Mouse (Mus musculus): ENCODE measurements at regions not wholly inside any gene's neighbourhood (a gene's known extent, or its start where the extent isn't known, plus 50 kb on each side); places are given as distances from the start of the nearest gene placed in this dataset.

DNA sequence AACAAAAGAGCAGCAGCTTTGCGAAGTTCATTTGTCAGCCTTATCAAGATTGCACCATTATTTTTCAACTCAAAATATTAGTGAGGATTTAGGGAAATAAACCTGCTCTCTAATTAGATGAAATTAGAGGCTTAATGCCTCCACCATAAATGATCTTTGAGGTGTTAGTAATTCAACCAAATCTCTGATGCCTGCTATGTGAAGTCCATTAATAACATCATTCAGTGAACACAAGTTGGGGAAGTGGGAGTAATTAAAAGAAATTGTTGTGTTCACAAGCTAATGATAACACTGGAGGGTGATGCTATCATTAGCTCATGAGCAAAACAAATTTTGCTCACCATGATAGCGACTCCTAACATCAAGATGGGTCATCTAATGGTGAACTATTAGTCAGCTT, 246.0 kb downstream of the Ttc6 start:
- no peak for DNase-seq (ENCODE audit: low spot score in 2 of 2)

DNA sequence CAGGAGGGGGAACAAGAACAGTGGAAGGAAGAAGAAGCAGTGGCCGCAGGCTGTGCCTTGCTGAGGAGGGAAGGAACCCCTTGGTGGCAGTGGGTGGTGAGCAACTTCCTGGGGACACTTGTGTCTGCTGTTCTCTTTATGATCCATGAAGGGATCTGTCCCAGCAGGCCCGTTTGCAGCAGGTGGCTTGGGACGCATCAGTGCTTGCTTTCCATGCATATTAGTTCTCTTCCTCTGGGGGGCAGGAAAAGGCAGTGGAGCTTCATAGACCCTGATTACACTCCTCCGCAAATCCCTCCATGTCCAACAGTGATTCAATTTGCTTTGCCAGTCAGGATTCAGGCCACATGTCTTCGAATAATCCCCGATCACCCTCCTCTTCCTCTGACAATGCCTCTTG, 259.9 kb downstream of the Ttc6 start:
- DNase-seq (ENCODE audit: low spot score in 2 of 2), result no peak

- DNase-seq (ENCODE audit: low spot score in 2 of 2), result peak in 1 of 2 experiments; percentile 28
These were observed 261.8 kb downstream of the Ttc6 start for GRCm38 (mm10) chr12:57825754-57826153.

DNA sequence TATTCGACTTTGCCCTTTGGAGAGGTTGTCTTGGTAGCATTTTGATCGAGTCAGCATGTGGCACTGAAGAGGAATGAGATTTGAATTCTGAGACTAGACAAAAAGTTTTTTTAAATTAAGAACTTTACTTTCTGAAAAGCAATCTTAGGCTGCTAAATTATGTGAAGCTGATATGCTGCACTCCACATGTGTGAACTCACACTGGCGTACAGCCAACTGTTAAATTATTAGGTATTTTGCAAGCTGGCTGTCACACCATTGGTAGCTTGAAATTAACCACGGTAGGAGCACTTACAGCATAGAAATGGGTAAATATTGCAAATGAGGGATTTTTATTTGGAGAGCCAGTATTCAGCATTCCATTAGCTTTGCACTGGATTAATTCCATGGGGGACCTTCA, 278.9 kb downstream of the Ttc6 start:
- DNase-seq (ENCODE audit: low spot score in 2 of 2), result no peak

GRCm38 (mm10) chr12:57871028-57871427, 307.1 kb downstream of the Ttc6 start:
- DNase-seq (ENCODE audit: low spot score in 2 of 2), result no peak

GRCm38 (mm10) chr12:57890783-57891478, 320.6 kb upstream of the Sstr1 start:
- no peak for DNase-seq (ENCODE audit: low spot score in 2 of 2)

GRCm38 (mm10) chr12:57891556-57891955, 320.0 kb upstream of the Sstr1 start:
- DNase-seq (ENCODE audit: low spot score in 2 of 2), result no peak

- no peak for DNase-seq (ENCODE audit: low spot score in 2 of 2)
These were observed 313.8 kb upstream of the Sstr1 start for GRCm38 (mm10) chr12:57897751-57898250.

DNA sequence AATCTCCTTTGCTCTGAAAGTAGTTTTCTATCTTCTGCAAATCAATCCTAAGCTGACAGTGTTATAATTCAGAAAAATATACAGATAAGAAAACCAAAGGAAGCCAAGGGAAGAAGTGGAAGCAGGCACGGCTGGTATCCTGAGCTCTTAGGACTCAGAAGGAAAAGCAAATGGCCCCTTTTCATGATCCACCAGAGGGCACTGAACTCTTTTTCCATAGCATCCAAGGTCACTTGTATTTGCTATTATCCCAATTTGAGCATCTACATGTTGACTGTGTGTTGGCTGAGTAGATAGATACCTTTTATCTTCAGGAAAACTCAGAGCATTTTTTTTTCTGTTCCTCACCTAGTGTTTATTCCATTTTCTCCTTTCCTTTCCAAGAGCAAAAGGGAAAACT, 306.9 kb upstream of the Sstr1 start:
- no peak for DNase-seq (ENCODE audit: low spot score in 2 of 2)

- no peak for DNase-seq (ENCODE audit: low spot score in 2 of 2)
These were observed 293.4 kb upstream of the Sstr1 start for GRCm38 (mm10) chr12:57918211-57918610.

DNA sequence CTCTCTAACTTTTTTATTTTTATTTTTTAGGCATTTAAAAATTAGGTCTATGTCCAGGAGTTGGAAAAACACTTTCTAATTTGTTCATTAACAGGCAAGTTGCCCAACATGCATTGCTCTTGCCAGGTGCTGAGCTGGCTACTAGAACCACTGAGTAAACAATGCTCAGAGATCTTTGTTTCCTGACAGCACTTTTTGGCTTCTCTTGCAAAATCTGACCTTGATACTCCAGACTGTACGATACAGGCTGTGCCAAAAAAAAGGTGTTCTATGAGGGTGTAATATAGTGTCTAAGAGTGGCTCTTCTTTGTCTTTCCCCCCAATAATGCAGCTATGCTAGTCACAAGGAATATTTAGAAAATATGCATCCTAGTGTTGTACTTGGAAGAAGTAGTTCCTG, 289.5 kb upstream of the Sstr1 start:
- no peak for DNase-seq (ENCODE audit: low spot score in 2 of 2)

DNA sequence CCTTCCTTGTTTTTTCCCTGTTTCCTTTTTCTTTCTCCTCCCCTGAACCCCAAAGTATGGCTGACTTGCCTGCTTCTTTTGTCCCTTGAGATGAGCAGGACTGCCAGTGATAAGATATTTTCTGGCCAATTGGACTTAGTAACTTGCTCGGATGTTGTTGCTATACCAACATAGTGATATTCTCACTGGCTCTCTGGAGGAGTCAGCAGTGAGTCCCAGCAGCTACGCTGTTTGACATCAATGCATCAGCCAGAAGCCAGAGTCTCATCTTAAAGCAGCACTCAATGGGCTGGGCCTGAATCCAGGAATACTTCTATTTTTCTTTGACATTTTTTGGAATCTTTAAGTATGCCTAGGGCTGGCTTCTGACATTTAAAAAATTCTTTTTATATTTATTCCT, 287.1 kb upstream of the Sstr1 start:
- DNase-seq (ENCODE audit: low spot score in 2 of 2), result no peak

DNA sequence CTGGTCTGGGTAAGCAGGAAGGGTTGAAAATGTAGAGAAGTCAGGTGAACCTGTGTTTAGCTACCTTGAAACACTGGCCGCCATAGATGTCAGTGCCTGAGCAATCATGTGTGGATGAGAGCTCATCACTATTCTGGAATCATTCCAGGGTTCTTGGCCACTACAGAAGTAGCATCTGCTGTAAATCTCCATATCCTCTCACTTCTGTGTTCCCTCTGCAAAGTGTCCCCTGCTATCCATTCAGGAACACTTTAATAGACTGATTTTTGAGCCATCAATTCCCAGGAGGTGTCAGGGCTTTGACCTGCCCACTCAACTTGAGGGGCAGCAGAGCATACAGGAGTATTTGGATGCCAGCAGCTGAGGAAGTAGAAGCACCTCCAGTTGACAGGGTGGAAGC, 284.7 kb upstream of the Sstr1 start:
- DNase-seq (ENCODE audit: low spot score in 2 of 2), result no peak

DNA sequence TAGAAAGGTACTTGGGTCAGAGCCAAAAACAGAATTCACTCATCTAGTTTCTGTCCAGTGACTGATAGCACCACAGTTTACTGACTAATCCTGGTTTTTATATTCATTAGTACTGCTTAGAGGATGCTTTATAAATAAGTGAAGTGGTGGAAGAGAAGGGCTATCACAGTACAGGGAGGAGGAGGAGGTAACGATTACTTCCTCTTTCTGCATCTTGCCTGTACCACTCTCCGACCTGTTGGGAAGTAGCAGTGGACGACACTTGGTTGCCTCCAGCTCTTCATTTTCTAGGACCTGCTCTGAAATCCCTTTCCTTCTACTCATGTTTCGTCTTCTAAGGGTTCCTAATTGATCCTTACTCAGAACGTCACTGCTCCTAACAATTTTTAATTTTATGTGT, 283.5 kb upstream of the Sstr1 start:
- no peak for DNase-seq (ENCODE audit: low spot score in 2 of 2)

DNA sequence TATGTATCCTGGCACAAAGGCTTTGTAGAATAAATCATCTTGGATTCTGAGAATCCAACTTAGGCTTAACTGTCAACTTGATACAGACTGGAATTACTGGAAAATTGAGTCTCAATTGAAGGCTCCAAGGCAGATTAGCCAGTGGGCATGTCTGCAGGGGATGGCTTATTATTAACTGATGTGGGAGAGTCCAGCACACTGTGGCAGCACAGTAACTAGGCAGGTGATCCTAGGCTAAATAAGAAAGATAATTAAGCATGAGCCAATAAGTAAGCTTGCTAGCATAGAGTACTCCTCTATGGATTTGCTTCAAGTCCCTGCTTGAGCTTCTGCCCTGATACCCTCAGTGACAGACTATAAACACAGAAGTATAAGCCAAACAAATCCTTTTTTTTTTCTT, 279.7 kb upstream of the Sstr1 start:
- DNase-seq (ENCODE audit: low spot score in 2 of 2), result no peak

GRCm38 (mm10) chr12:57949886-57950285, 261.7 kb upstream of the Sstr1 start:
- no peak for DNase-seq (ENCODE audit: low spot score in 2 of 2)

DNA sequence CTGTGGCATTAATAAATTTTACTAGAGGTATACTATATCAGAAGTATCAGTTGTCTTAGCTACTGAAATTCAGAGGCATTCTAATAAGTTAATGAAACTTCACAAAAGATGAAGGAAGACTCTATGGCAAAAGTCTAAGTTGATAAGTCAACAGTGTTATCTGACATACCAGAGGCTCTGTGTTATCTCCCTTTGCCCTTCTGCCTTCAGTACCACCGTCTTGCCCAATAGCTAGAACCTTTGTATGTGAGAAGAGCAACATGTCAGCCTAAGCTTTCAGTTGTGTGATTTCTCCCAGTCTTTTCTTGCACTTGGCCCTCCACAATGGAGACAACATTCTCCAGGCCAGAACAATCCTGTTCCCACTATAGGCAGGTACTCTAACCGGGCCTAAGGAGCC, 253.0 kb upstream of the Sstr1 start:
- no peak for DNase-seq (ENCODE audit: low spot score in 2 of 2)

GRCm38 (mm10) chr12:57960171-57960570, 251.4 kb upstream of the Sstr1 start:
- no peak for DNase-seq (ENCODE audit: low spot score in 2 of 2)

DNA sequence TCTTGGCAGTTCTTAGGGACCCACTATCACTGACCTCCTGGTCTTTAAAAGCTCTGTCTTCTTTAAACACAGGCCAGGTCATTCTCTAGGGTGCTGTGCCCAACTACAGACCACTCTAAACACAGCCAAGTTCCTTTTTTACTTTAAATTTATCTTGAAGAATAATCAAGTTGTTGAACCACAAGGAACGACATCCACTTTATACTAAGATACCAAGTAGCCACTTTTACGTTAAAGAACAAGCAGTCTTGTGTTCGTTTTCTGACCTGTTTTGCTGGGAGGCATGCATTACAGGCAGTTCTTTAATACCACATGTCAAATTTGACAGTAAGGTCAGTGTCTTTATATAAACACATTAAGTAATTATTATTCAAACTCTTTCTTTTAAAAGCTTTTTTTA, 242.4 kb upstream of the Sstr1 start:
- no peak for DNase-seq (ENCODE audit: low spot score in 2 of 2)

DNA sequence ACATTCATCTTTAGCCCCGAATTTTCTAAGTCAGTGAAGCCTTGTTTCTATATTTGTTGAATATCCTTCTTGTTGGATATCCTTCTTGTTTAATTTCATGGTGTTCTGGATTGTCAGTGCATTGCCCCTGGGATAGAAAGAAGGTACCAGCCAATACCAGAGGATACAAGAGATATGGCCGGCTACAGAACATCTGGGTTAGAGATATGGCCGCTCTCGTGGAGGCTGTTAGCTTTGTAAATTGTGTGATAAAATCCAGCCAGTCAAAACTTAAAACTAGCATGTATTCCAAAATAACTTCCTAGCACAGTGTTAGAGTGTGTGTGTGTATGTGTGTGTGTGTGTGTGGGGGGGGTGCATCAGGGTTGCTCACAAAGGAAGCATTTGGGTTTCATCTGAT, 241.4 kb upstream of the Sstr1 start:
- no peak for DNase-seq (ENCODE audit: low spot score in 2 of 2)

DNA sequence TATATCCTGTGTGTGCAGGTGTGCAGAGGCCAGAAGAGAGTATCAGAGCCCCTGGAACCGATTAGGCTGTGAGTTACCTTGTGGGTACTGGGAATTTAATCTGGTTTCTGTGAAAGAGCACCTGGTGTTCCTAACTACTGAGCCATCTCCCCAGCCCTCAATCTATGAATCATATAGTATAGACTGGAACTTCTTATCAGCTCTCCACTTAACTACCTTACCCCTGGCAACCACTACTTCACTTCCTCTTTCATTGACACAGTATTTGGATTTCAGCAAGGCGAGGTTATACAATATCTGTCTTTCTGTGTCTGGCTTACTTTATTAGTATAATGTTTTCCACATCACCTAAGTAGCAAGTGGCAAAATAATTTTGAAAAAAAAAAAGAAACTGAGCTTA, 239.1 kb upstream of the Sstr1 start:
- no peak for DNase-seq (ENCODE audit: low spot score in 2 of 2)

All from left cerebral cortex, adult 18-20 months (tissue).